8 mouse cellular contexts compared by ENCODE assay signal in the genomic region with DNA sequence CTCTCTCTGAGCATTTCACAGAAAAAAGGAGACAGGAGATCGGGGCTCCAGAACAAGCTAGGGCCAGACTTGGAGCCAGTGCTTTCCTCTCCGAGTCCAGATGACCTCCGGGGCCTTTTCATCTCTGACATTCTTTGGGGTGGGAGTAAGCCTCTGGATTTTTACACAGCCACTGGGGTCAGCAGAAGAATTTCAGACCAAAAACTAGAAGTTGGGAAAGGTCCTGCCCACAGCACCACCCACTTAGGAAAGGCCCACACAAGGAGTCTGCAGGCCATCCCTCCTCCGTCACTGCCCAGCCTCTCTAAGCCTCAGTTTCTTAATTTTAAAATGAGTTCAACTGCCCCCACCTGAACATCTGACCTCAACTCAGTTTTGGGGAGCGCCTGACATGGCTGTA. TPM values are rescaled to one million over a fixed set of nuclear protein-coding genes. Genes with fewer than 3 reads are reported as not detected.
DNase-seq lines count a peak whose midpoint lies in the region; ATAC-seq lines count a peak whose summit lies in the region.

No protein-coding gene starts in this region.

- H3K4me1 ChIP-seq in liver, embryonic 11.5 days (replicated peaks; ENCODE audit: control insufficient read depth, insufficient read depth, low read length) = peaks cover 42% of the 10 kb centered on the region
- peaks cover 60% of the 10 kb centered on the region for H3K4me1 ChIP-seq in forebrain, embryonic 15.5 days
- H3K4me1 ChIP-seq in neural tube, embryonic 12.5 days = peaks cover 59% of the 10 kb centered on the region

- peak overlapping the region; percentile 98 for H3K9ac ChIP-seq in liver, embryonic 11.5 days (ENCODE audit: low read depth, low read length)
- H3K9ac ChIP-seq in forebrain, embryonic 15.5 days (replicated peaks) = peak overlapping the region; percentile 98; the same call in 1 of the 2 replicates
- H3K9ac ChIP-seq in neural tube, embryonic 12.5 days = peak overlapping the region; percentile 98

- ATAC-seq in liver, embryonic 11.5 days (replicated peaks; ENCODE audit: low FRiP score) = no peak
- no peak for ATAC-seq in forebrain, embryonic 15.5 days (replicated peaks)
- ATAC-seq in neural tube, embryonic 12.5 days (ENCODE audit: low FRiP score, low read depth) = no peak

- H3K4me2 ChIP-seq in liver, embryonic 11.5 days = peak overlapping the region; percentile 90
- peak overlapping the region; percentile 89 for H3K4me2 ChIP-seq in forebrain, embryonic 15.5 days (replicated peaks)
- peak overlapping the region; percentile 92 for H3K4me2 ChIP-seq in neural tube, embryonic 12.5 days (replicated peaks)

- no peaks in the 10 kb centered on the region for H3K36me3 ChIP-seq in liver, embryonic 11.5 days (ENCODE audit: control insufficient read depth, insufficient read depth, low read length)
- no peaks in the 10 kb centered on the region for H3K36me3 ChIP-seq in forebrain, embryonic 15.5 days
- no peaks in the 10 kb centered on the region for H3K36me3 ChIP-seq in neural tube, embryonic 12.5 days

- H3K27ac ChIP-seq in liver, embryonic 11.5 days (ENCODE audit: low read depth, low read length) = peak overlapping the region; percentile 98
- H3K27ac ChIP-seq in forebrain, embryonic 15.5 days (replicated peaks) = no peak overlapping the region
- H3K27ac ChIP-seq in neural tube, embryonic 12.5 days = no peak overlapping the region

- no peak for DNase-seq in liver, embryonic 11.5 days (ENCODE audit: low spot score)
- DNase-seq in liver = no peak
- DNase-seq in kidney, postnatal 10 days = peak; percentile 45
- DNase-seq in natural killer cell, adult 2 months (ENCODE audit: low spot score in 2 of 2) = no peak
- no peak for DNase-seq in adrenal gland, adult 18-20 months (ENCODE audit: low spot score in 2 of 2)
- no peak for DNase-seq in cerebellum, adult 18-20 months

- H3K9me3 ChIP-seq in liver, embryonic 11.5 days (ENCODE audit: control insufficient read depth, low read length) = no peaks in the 10 kb centered on the region
- no peaks in the 10 kb centered on the region for H3K9me3 ChIP-seq in forebrain, embryonic 15.5 days
- no peaks in the 10 kb centered on the region for H3K9me3 ChIP-seq in neural tube, embryonic 12.5 days

- WGBS in liver, embryonic 11.5 days = 65% methylated on average over 5 of the region's 5 CpGs
- 70% methylated on average over 5 of the region's 5 CpGs for WGBS in forebrain, embryonic 15.5 days
- 62% methylated on average over 5 of the region's 5 CpGs for WGBS in neural tube, embryonic 12.5 days

- H3K27me3 ChIP-seq in liver, embryonic 11.5 days (replicated peaks; ENCODE audit: control insufficient read depth, insufficient read depth, low read length) = no peaks in the 10 kb centered on the region
- no peaks in the 10 kb centered on the region for H3K27me3 ChIP-seq in forebrain, embryonic 15.5 days
- H3K27me3 ChIP-seq in neural tube, embryonic 12.5 days (replicated peaks) = no peaks in the 10 kb centered on the region

- peak overlapping the region; percentile 98 for H3K4me3 ChIP-seq in liver, embryonic 11.5 days (ENCODE audit: low read depth, low read length)
- peak overlapping the region; percentile 93; the same call in 1 of the 2 replicates for H3K4me3 ChIP-seq in forebrain, embryonic 15.5 days
- H3K4me3 ChIP-seq in neural tube, embryonic 12.5 days = 0 out of 2 replicates have a peak overlapping the region, but pooled peaks have one; percentile 5

RNA-seq across cellular contexts. Expression of gene Zfp362, which starts 2.3 kb away (rescaled TPM):
- 23.1 and 25.3 TPM in 2 replicates for polyA plus RNA-seq in liver, embryonic 11.5 days (2014; fragmentation: Nextera tagmentation; extraction: Ambion mirVana)
- 45.5 and 51.3 TPM in 2 replicates for polyA plus RNA-seq in forebrain, embryonic 15.5 days (2015; fragmentation: Nextera tagmentation; extraction: Ambion mirVana)
- 45.5 and 51.3 TPM in 2 replicates for polyA plus RNA-seq in neural tube, embryonic 12.5 days (2016; fragmentation: Nextera tagmentation; extraction: Ambion mirVana)
- 10 to 100 TPM; 16.0 to 17.5 TPM for total RNA-seq in adrenal gland, adult 18-20 months (2021)

RNA-seq across cellular contexts. Expression of gene A3galt2, which starts 48.4 kb away (rescaled TPM):
- 0.14 TPM in 1 of 2 replicates, not detected in the other for polyA plus RNA-seq in liver, embryonic 11.5 days (2014; fragmentation: Nextera tagmentation; extraction: Ambion mirVana)
- 0.45 and 0.61 TPM in 2 replicates for polyA plus RNA-seq in forebrain, embryonic 15.5 days (2015; fragmentation: Nextera tagmentation; extraction: Ambion mirVana)
- 0.46 and 0.54 TPM in 2 replicates for polyA plus RNA-seq in neural tube, embryonic 12.5 days (2016; fragmentation: Nextera tagmentation; extraction: Ambion mirVana)
- total RNA-seq in adrenal gland, adult 18-20 months (2021) = under 1 TPM; 0.17 to 0.42 TPM

Comparison
In these comparisons a context has a peak if more than half of its experiments do, and no peak if none do; other contexts are left out.
1. H3K4me3 ChIP-seq: peak in every context shown above with its lines; median percentile 98 in liver, embryonic 11.5 days; 93 in forebrain, embryonic 15.5 days; 5 in neural tube, embryonic 12.5 days.